Mouse (Mus musculus) layer of hippocampus, adult 18-20 months (tissue): ENCODE results near the gene Stap1. TPM values are rescaled to one million over a fixed set of nuclear protein-coding genes. Genes with fewer than 3 reads are reported as not detected.

Experiments used
- DNase-seq, 2 experiments: peaks; one replicate each; pipeline ENCODE4 v3.0.0; 2022; ENCODE audit warnings: low spot score in 2 of 2
- long read RNA-seq: library from polyadenylated mRNA; stranded (forward); transcript quantifications from one replicate; pipeline ENCODE4 v2.0.0, GENCODE M21; 2021
- total RNA-seq, 2 experiments: library from RNA; stranded (reverse); gene quantifications; 2 replicates each; pipeline ENCODE4 v1.2.3; 2021

Gene Stap1
- under 1 TPM in 1 of 2 experiments, not detected in 1; 0.12 TPM for total RNA-seq
- long read RNA-seq, result 0 reads

DNA sequence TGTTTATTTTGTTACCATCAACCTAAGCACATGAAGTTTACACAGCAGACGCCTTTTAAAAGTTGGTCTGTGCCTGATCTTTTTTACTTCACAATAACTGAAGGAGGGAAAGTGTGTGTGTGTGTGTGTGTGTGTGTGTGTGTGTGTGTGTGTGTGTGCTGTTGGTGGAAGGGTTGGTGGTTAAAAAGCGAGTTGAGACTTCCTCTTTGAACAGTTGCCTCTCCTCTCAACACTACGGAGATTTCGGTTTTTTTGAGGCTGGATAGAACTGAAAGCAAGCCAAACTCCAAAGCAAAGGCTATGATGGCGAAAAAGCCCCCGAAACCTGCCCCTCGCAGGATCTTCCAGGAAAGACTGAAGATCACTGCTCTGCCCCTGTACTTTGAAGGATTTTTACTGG is at the start of gene Stap1:
TSS of gene Stap1 (plus strand) at position 209 of the 400 bp plus-strand sequence.
- no peak for DNase-seq

DNA sequence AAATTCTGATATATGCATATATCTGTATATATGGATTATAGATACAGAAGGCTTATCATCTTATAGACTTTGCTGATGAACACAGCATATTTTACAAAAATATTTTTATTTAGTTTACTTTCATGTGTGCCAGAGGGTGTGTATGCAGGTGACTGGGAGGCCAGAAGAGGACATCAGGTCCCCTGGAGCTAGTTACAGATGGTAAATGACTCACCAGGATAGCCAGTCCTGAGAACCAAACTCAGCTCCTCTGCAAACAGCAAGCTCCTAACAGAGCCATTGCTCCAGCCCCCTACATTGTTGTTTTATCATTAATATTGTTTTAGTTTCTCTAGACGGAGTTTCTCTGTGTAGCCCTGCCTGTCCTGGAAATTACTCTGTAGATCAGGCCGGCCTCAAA is 41.7 kb upstream of the Stap1 start:
- DNase-seq, result no peak

GRCm38 (mm10) chr5:86063501-86063900 is 8.0 kb upstream of the Stap1 start:
- DNase-seq, result no peak

DNA sequence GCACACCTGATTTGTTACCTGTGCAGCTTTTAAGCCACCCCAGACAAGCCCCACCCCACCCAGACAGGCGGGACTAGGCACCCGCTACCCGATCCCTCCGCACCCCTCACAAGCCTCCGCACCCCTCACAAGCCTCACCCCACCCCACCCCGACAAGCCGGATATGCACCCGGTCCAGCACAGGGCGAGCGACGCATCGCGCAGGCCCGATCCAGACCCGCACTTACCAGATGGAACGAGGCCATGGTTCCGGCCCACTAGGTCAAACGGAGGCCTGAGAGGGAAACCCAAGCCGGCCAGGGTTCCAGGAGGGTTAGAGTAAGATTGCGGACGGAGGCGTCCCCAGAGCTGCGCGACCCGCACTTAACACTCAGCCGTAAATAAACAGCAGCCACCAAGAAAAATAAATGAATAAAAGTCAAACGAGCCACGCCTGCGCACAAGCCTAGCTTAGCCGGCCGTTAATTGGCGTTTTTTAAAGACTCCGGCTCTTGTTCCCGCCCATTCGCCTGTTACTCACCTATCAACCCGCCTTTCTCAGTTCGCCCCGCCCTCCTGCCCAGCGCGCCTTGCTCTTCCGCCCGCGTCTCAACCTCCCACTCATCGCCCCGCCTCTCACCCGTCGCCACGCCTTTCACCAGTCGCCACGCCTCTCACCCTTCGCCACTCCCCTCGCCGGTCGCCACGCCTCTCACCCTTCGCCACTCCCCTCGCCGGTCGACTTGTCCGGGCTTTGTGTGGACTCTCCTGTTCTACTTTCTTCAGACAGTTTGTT is 6.3 kb upstream of the Stap1 start, which contains the start of gene Cenpc1:
TSS of gene Cenpc1 (minus strand) at position 483 of the 775 bp plus-strand sequence.
- DNase-seq, result peak; percentile 91 to 95

DNA sequence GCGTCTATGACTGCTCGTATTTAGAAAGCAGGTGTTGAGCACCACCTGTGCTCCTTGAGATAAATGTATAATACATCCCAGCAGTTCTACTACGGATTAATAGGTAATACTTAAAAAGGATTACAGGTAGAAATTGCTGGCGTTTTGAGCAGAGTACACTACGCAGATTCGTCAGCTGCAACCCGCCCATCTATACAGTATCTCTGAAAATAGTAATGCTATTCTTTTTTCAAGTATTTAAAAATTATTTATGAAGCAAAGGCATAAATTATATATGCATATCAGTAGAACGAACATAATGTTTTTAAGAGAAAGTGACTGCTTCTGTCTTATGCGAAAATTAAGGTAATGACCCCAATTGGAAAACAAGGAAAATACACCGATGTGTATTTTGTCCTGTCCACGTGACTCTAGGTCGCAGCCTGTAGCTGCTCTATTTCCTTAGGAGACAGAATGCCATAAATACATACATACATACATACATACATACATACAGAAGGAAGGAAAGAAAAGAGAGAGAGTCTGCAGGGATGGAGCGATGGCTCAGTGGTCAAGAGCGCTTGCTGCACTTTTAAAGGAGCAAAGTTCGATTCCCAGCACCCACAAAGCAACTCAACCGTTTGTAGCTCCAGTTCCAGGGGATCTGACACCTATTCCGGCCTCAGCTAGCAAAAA is 5.5 kb upstream of the Stap1 start:
- no peak for DNase-seq

DNA sequence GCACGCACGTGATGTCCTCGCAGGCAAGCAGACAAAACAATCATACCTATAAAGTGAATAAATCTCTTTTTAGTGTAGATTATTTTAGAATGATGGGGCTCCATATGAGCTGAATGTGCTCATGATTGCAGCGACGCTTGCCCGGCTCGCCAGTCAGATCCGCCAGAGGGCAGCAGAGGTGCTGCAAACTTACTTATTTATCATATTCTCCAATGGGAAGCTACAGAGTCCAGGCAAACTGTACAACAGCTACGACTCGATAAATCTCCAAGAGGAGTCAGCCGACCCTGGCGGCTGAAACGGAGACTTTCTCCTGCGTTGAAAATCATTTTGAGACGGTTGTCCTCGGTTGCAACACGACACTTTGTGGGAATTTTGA is 5.0 kb upstream of the Stap1 start:
- DNase-seq, result peak; percentile 80 to 95

GRCm38 (mm10) chr5:86068451-86068850 is 3.1 kb upstream of the Stap1 start:
- no peak for DNase-seq

DNA sequence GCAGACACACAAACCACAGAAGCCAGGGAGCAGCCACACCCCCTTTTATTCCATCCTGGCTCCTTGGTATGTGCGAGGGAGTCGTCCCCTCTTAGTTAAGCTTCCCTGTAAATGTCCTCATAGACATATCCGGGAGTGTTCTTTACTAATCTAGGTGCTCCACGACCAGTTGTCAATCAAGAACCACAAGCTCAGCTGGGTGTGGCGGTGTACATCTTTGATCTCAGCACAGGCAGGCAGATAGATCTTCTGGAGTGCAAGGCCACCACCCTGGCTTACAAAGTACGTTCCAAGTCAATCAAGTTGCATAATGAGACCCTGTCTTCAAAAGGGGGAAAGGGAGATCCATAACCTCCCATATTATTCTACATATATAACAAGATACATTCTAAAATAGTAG is 2.4 kb upstream of the Stap1 start:
- no peak for DNase-seq

- DNase-seq, result no peak
Measured at GRCm38 (mm10) chr5:86072756-86073386, 1.3 kb downstream of the Stap1 start.

DNA sequence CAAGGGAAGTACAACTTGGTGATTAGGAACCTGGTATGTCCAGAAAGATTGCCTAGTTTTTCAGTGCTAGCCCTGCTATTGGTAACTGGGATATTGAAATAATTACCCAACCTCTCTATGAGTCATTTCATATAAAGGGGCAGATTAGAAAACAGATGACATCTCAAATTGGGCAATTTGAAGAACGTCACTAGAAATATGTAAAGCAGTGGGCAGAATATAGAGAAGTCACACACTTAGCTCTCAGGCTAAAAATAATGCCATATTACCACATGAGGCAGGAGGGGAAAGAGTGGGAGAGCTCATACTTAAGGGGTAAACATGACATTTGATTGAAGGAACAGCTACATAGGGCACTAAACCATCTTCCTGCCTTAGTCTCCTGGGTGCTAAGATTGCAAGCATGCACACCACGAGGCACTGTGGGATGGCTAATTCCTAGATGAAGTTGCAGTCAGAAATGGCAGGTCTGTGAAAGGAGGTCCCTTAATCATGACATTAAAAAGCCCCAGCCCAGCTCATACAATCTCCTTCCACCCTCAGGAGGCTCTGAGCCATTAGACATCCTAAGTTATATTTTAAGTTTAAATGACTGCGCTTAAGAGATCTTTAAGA is 7.3 kb downstream of the Stap1 start:
- no peak for DNase-seq

DNA sequence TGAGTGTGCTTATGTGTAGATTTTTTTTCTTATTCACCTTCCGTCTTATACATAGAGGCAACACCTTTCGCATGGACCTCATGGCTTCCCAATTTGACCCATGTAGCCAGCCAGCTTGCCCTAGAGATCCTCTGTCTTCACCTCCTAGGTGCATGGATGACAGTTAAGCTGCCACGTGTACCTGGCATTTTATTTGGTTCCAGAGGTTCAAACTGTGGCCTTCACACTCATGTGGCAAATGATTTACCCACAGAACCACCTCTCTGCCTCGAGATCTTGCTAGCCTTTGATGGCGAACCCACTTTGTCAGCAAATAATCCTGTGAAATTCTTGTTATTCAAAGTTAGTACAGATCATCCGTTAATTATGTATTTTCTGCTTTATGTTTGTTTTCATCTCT is 12.4 kb downstream of the Stap1 start:
- DNase-seq, result no peak

DNA sequence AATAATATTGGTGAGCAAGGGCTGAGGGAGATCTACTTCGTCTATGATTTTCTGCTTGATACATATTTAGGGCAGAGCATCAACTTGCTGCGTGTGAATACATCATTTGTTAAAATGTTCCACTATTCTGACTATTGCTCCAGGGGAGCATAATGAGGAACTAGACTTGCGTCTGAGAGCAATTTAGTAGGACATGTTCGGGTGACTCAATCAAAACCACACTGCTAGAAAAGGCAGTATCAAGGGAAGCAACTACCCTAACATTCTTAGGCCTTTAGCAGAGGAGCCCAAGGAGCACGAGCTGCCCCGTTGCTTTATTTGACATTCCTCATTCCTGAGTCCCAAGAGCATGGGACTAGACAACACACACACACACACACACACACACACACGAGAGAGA is 13.4 kb downstream of the Stap1 start:
- no peak for DNase-seq

DNA sequence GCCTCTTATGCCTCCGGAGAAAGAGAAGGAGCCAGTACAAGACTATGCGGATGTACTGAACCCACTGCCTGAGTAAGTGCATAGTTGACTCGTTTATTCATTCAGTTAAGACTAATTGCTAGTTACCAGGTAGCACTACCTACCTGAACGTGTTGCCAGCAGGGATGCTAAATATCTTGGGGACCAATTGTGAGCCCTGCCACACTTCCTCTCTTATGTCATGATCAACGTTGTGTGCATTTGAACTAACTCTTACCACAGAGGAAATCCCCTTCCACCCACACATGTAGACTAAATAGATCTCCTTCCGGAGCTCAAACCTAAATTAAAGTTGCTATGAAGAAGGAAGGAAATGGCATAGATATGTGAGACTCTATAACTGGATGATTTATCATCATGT is 15.2 kb downstream of the Stap1 start:
- DNase-seq, result no peak

DNA sequence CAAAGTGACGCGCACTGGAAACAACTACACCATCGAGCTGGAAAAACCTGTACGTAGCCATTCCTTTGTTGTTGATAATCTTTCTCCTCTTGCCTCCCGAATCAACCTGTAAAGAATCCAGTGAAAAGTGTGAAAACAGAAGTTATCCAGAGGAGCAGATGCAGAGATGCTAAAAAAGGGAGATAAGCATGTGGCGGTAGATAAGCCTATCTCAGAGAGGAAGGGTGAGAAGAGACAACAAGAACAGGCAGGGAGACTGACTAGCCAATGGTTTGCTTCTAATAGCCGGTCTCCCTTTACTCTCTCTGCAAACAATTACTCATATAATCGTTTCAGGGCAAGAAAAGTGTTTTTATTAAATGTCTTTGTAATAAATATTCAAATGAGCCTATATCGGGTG is 23.2 kb downstream of the Stap1 start:
- no peak for DNase-seq

GRCm38 (mm10) chr5:86098988-86099387 is 27.4 kb downstream of the Stap1 start:
- DNase-seq, result no peak

DNA sequence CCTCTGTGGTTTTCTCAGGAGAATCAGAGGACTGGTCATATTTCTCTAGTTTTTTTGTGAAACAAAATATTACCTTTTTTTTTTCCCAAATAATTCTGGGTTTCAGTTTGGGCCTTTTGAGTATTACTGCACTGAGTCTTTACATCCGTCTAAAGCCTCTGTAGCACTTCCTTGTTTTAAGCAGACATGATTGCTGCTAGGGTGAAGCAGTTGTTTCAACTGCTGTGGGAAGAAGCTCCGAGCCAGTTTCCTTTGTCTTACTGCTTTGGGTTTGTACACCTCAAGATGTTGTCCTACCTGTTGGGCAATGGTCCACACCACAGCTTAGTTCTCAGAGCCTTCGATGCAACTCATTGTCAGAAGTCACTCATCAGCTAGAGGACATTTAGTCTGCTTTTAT is 29.1 kb downstream of the Stap1 start:
- DNase-seq, result no peak

DNA sequence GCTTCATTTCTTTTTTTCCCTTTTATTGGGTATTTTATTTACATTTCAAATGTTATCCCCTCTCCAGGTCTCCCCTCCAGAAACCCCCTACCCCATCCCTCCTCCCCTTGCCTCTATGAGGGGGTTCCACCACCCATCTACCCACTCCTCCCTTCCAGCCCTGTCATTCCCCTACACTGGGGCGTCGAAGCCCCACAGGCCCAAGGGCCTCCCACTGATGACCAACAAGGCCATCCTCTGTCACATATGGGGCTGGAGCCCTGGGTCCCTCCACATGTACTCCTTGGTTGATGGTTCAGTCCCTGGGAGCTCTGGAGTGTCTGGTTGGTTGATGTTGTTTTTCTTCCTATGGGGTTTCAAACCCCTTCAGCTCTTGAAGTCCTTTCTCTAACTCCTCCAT is 30.6 kb downstream of the Stap1 start:
- DNase-seq, result no peak

DNA sequence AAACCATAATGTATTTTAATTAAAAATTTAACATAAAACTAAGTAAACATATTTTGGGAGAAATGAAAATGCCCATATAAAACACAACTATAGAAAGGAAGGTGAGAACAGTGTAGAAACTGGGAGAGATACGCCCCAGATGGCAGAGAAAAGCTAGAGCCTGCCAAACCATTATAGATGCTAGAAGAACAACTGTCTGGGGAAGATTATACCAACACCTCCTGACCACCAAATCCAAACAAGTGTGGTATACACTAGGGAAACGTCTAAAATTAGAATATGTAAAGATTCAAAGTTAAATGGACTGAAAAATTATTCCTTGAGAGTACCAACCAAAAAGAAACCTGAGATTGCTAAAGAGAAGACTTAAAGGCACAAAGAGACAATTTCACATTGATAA is 35.1 kb downstream of the Stap1 start:
- no peak for DNase-seq

GRCm38 (mm10) chr5:86111074-86111473 is 39.5 kb downstream of the Stap1 start:
- DNase-seq, result no peak

DNA sequence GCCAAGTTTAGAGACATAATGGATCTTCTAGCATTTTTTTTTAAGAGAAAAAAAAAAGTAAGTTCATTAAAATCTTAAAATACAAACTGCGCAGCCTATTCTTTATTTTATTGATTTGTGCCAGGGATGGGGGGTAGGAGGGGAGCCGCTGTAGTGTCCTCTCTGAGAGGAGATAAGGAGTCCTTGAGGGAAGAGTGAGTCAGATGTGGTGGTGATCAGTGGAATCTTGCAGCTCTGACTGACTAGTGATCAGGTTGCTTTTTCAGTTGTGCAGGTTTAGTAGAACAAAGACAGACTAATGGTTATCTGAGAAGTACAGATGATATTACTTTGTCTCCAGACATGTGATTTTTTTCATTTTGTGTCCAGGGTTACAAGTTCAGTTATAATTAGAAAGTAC is 41.5 kb downstream of the Stap1 start:
- no peak for DNase-seq

DNA sequence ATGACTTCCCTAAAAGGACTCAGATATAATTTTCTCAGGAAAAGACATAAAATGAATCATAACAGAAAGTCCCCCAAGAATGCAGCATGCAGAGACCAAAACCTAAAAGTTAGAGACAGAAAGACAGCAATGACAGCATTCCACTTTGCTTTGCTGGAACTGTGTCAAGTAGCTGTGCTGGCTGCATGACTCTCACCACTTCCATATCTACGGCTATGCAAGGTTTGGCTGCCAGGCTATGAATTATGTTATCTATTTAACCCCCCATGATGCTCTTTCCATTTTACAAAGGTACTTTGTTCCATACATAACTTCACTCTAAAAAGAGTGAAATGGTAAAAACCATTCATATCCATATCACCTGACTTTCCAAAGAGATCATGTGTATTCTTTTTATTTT is 42.5 kb downstream of the Stap1 start:
- no peak for DNase-seq
